Mouse (Mus musculus) G1E (cell line): ENCODE data around the gene Fam133b. TPM values are rescaled to one million over a fixed set of nuclear protein-coding genes. Genes with fewer than 3 reads are reported as not detected.

Experiments used
- ATAC-seq: 2 replicates; pipeline ENCODE4 v1.8.0; 2016; ENCODE audit warnings: mild to moderate bottlenecking; ENCODE audit not compliant: insufficient number of reproducible peaks, poor library complexity, low FRiP score, severe bottlenecking; ENCODE audit errors: extremely low read depth
- DNase-seq: peaks from one replicate; pipeline ENCODE4 v3.0.0; 2012; ENCODE audit warnings: low spot score
- H3K27me3 ChIP-seq: 2 replicates; pipeline ENCODE4 v1.6.1; 2012; ENCODE audit warnings: mild to moderate bottlenecking, low read length, inconsistent platforms; ENCODE audit not compliant: insufficient read depth
- H3K36me3 ChIP-seq: replicated peaks from 2 replicates; pipeline ENCODE3; 2012; ENCODE audit warnings: mild to moderate bottlenecking, inconsistent platforms
- H3K4me1 ChIP-seq: 2 replicates; pipeline ENCODE4 v1.6.1; 2012; ENCODE audit warnings: low read depth, low read length, inconsistent platforms, mixed read lengths; ENCODE audit not compliant: insufficient read depth
- H3K4me3 ChIP-seq: 2 replicates; pipeline ENCODE4 v1.5.1; 2012; ENCODE audit warnings: low read depth, mild to moderate bottlenecking, inconsistent platforms, low read length, moderate library complexity, mixed read lengths
- H3K9me3 ChIP-seq: replicated peaks from 2 replicates; pipeline ENCODE4 v1.6.1; 2012; ENCODE audit warnings: inconsistent platforms
- CTCF ChIP-seq: IDR thresholded peaks from 2 replicates; pipeline ENCODE4 v1.5.1; 2012; ENCODE audit warnings: low read depth, low read length, inconsistent platforms, mixed read lengths
- GATA1 ChIP-seq: IDR thresholded peaks from 2 replicates; pipeline ENCODE4 v1.6.1; 2012; ENCODE audit warnings: borderline replicate concordance, low read length, inconsistent platforms, mixed read lengths
- GATA2 ChIP-seq: IDR thresholded peaks from 2 replicates; pipeline ENCODE4 v1.6.1; 2012; ENCODE audit warnings: low read depth, low read length, inconsistent platforms, borderline replicate concordance
- POLR2AphosphoS5 ChIP-seq: IDR thresholded peaks from 2 replicates; pipeline ENCODE4 v1.6.1; 2012; ENCODE audit warnings: low read depth, low read length, inconsistent platforms; ENCODE audit not compliant: insufficient replicate concordance
- TAL1 ChIP-seq: conservative IDR thresholded peaks from 2 replicates; pipeline ENCODE4 v1.6.1; 2012; ENCODE audit warnings: low read depth, low read length, inconsistent platforms, mixed read lengths
- polyA plus RNA-seq: library from polyadenylated mRNA; stranded (reverse); fragments of >175 nt; gene quantifications from 2 replicates; pipeline ENCODE4 v1.2.3, GENCODE M21; 2012
- total RNA-seq, 2 experiments: library from RNA; stranded (forward) in 1 of 2; stranded (reverse) in 1 of 2; fragments of 200-1000 nt in 1 of 2; fragments of >200 nt in 1 of 2; fragmentation: Nextera tagmentation in 1 of 2; gene quantifications; 2 replicates each; pipeline ENCODE4 v1.2.3; 2014 to 2017

Fam133b gene
- total and polyA plus RNA-seq, 3 experiments, result 16.9 to 76.2 (median 59.0) TPM

GRCm38 (mm10) chr5:3554198-3554597, 10.6 kb downstream of the Fam133b start:
- no peak overlapping the region for H3K4me3 ChIP-seq
- no peak for TF ChIP-seq TAL1
- TF ChIP-seq GATA1, result no peak
- TF ChIP-seq CTCF, result no peak
- TF ChIP-seq GATA2, result no peak
- TF ChIP-seq POLR2AphosphoS5, result no peak
- H3K9me3 ChIP-seq, result no peaks in the 10 kb centered on the region
- ATAC-seq (no peak), DNase-seq (no peak)
- H3K36me3 ChIP-seq, result peaks cover 59% of the 10 kb centered on the region
- no peaks in the 10 kb centered on the region for H3K27me3 ChIP-seq
- peaks cover 8% of the 10 kb centered on the region; the same call in 1 of the 2 replicates for H3K4me1 ChIP-seq

GRCm38 (mm10) chr5:3571266-3571665, 27.6 kb downstream of the Fam133b start, which contains the start of gene 1700109H08Rik:
TSS of gene 1700109H08Rik (plus strand) at chr5:3571566.
- DNase-seq, result no peak
- peaks cover 92% of the 10 kb centered on the region for H3K36me3 ChIP-seq

GRCm38 (mm10) chr5:3574825-3575224, 31.2 kb downstream of the Fam133b start:
- H3K4me3 ChIP-seq, result no peak overlapping the region
- peaks cover 95% of the 10 kb centered on the region for H3K36me3 ChIP-seq
- peaks cover 12% of the 10 kb centered on the region; the same call in 1 of the 2 replicates for H3K4me1 ChIP-seq
- ATAC-seq, result no peak
- TF ChIP-seq GATA2 (no peak), POLR2AphosphoS5 (no peak), CTCF (no peak), GATA1 (no peak), TAL1 (no peak)
- DNase-seq, result no peak
- H3K27me3 ChIP-seq, result no peaks in the 10 kb centered on the region
- peaks cover 8% of the 10 kb centered on the region for H3K9me3 ChIP-seq

More at GRCm38 (mm10) chr5:3571266-3571665, 27.6 kb downstream of the Fam133b start, which contains the start of gene 1700109H08Rik:
- no peak within 1 kb of the TSS for H3K4me3 ChIP-seq
- H3K27me3 ChIP-seq, result no peaks in the 10 kb centered on the region
- TF ChIP-seq GATA1 (no peak), TAL1 (no peak)
- no peak for ATAC-seq
- H3K4me1 ChIP-seq, result peaks cover 12% of the 10 kb centered on the region; the same call in 1 of the 2 replicates
- peaks cover 8% of the 10 kb centered on the region for H3K9me3 ChIP-seq

- ATAC-seq, result no peak
- Histone ChIP-seq H3K4me1 (no peaks in the 10 kb centered on the region), H3K4me3 (no peak overlapping the region), H3K27me3 (no peaks in the 10 kb centered on the region), H3K36me3 (peaks cover 95% of the 10 kb centered on the region), H3K9me3 (peaks cover 8% of the 10 kb centered on the region)
- no peak for DNase-seq
- TF ChIP-seq GATA1, result no peak
- TF ChIP-seq TAL1, result no peak
- no peak for TF ChIP-seq GATA2
Observed at GRCm38 (mm10) chr5:3577939-3578338, 34.3 kb downstream of the Fam133b start.

GRCm38 (mm10) chr5:3579066-3579465, 35.4 kb downstream of the Fam133b start:
- peaks cover 95% of the 10 kb centered on the region for H3K36me3 ChIP-seq
- no peak overlapping the region for H3K4me3 ChIP-seq
- ATAC-seq, result no peak
- TF ChIP-seq POLR2AphosphoS5 (no peak), TAL1 (no peak), CTCF (no peak)
- peaks cover 4% of the 10 kb centered on the region for H3K9me3 ChIP-seq
- H3K27me3 ChIP-seq, result no peaks in the 10 kb centered on the region
- no peak for DNase-seq
- H3K4me1 ChIP-seq, result peaks cover 4% of the 10 kb centered on the region; the same call in 1 of the 2 replicates

GRCm38 (mm10) chr5:3595693-3596398, 52.2 kb downstream of the Fam133b start, which contains the start of gene Pex1:
TSS of gene Pex1 (plus strand) at chr5:3596066.
- DNase-seq (peak; percentile 99), ATAC-seq (peak; percentile 97)
- Histone ChIP-seq H3K27me3 (no peaks in the 10 kb centered on the region), H3K36me3 (peaks cover 54% of the 10 kb centered on the region), H3K4me3 (peak within 1 kb of the TSS; percentile 82), H3K4me1 (peaks cover 34% of the 10 kb centered on the region), H3K9me3 (no peaks in the 10 kb centered on the region)
- TF ChIP-seq GATA1 (no peak), TAL1 (no peak), CTCF (no peak), GATA2 (no peak), POLR2AphosphoS5 (no peak)
